Mouse (Mus musculus): ENCODE data around the gene Grap2. TPM values are rescaled to one million over a fixed set of nuclear protein-coding genes. Genes with fewer than 3 reads are reported as not detected.
A peak's percentile ranks its signal among the peaks of the same experiment; 100 is the strongest.

The Grap2 gene
- polyA plus RNA-seq, 1 experiment from 2014 or later, result 0.32 TPM

DNA sequence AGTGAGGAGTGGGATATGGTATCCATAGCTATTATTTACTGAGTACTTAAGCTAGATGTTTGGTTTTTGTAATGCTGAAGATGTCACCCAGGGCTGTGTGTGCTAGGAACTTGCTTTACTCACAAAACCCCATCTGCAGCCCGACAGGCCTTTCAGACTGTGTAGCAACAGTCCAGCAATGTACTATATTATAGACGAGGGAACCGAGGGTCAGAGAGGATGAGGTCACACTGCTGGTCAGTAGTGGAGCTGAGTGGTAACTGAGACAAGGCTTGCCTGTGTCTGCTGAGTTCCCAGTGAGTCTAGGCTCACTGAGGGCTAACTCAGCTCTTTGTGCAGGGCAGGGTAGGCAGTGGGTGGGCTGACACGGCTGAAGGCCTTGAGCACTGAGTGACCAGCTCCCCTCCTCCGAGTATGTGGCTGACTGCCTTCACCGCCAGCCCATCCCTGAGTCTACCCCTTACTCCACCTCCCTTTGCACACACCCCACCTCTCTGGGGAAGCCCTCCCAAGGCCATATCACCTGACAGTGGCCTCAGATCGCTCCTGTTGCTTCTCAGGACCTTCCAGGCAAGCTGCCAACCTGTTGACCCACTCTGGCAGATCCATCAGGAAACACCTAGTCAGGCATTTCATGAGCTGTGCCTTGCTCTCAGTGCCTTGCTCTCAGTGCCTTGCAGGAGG is 108.1 kb downstream of the Grap2 start:
- ATAC-seq (ENCODE audit: low read depth), result no peak
- 69% methylated on average over 7 of the region's 7 CpGs for WGBS
- H3K4me2 ChIP-seq (ENCODE audit: low read depth, low read length), result no peak overlapping the region
- no peak overlapping the region for H3K4me3 ChIP-seq (ENCODE audit: low read depth, low read length)
- H3K9me3 ChIP-seq (ENCODE audit: control insufficient read depth, low read length), result no peaks in the 10 kb centered on the region
- no peak overlapping the region for H3K27ac ChIP-seq (ENCODE audit: low read depth, low read length)
- H3K9ac ChIP-seq (replicated peaks; ENCODE audit: low read depth, low read length), result no peak overlapping the region
- peaks cover 8% of the 10 kb centered on the region for H3K4me1 ChIP-seq (ENCODE audit: control insufficient read depth, insufficient read depth, low read length)
- no peaks in the 10 kb centered on the region for H3K27me3 ChIP-seq (ENCODE audit: control insufficient read depth, insufficient read depth, low read length)
- no peaks in the 10 kb centered on the region for H3K36me3 ChIP-seq (ENCODE audit: control insufficient read depth, insufficient read depth, low read length)

DNA sequence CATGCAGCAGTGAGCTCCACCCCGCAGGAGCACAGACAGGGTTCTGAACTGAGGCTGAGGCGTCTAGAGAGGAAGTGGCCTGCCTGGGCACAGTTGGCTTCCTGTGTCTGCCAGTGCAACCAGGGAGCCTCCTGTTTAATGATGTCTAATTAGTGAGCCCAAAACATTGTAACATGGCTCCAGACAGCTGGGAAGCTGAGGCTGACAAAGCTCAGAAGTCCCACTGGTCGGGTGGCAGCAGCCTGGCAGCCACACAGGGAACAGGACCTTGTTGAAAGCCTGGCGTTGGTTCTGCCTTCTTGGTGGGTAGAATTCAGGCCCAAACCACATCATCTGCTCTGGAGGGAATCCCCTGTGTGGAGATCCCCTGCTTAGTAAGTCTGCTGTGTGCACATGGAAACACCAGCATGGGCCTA is 109.1 kb downstream of the Grap2 start:
- 56% methylated on average over 4 of the region's 4 CpGs for WGBS
- no peak overlapping the region for H3K27ac ChIP-seq (ENCODE audit: low read depth, low read length)
- no peak overlapping the region for H3K4me3 ChIP-seq (ENCODE audit: low read depth, low read length)
- no peaks in the 10 kb centered on the region for H3K27me3 ChIP-seq (ENCODE audit: control insufficient read depth, insufficient read depth, low read length)
- H3K36me3 ChIP-seq (ENCODE audit: control insufficient read depth, insufficient read depth, low read length), result no peaks in the 10 kb centered on the region
- H3K4me2 ChIP-seq (ENCODE audit: low read depth, low read length), result no peak overlapping the region
- H3K9me3 ChIP-seq (ENCODE audit: control insufficient read depth, low read length), result no peaks in the 10 kb centered on the region
- no peak overlapping the region for H3K9ac ChIP-seq (replicated peaks; ENCODE audit: low read depth, low read length)
- peaks cover 15% of the 10 kb centered on the region for H3K4me1 ChIP-seq (ENCODE audit: control insufficient read depth, insufficient read depth, low read length)
- ATAC-seq (ENCODE audit: low read depth), result no peak

DNA sequence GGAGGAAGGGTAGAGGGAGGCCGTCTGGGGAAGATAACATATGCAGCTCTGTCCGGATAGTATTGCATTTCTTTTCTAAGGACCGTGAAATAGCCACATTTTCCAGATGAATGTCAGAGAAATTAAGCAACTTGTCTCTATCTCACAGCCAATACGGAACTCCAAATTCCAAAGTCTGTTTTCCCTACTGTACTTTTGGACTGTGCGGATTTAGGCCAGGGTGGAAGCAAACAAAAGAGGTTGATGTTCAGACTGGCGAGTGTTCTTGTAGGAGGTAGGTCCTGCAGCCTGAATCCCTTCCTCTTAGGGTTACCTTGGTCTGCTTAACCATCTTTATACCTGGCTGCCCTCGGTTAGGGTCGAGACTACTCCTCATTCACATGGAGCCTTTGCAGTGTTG is 109.9 kb downstream of the Grap2 start:
- Histone ChIP-seq H3K4me2 (ENCODE audit: low read depth, low read length) (no peak overlapping the region), H3K4me1 (ENCODE audit: control insufficient read depth, insufficient read depth, low read length) (peaks cover 16% of the 10 kb centered on the region), H3K27ac (ENCODE audit: low read depth, low read length) (no peak overlapping the region), H3K27me3 (ENCODE audit: control insufficient read depth, insufficient read depth, low read length) (no peaks in the 10 kb centered on the region), H3K9ac (replicated peaks; ENCODE audit: low read depth, low read length) (no peak overlapping the region), H3K4me3 (ENCODE audit: low read depth, low read length) (no peak overlapping the region), H3K36me3 (ENCODE audit: control insufficient read depth, insufficient read depth, low read length) (no peaks in the 10 kb centered on the region), H3K9me3 (ENCODE audit: control insufficient read depth, low read length) (no peaks in the 10 kb centered on the region)
- no peak for ATAC-seq (ENCODE audit: low read depth)
- 85% methylated on average over 8 of the region's 8 CpGs for WGBS

DNA sequence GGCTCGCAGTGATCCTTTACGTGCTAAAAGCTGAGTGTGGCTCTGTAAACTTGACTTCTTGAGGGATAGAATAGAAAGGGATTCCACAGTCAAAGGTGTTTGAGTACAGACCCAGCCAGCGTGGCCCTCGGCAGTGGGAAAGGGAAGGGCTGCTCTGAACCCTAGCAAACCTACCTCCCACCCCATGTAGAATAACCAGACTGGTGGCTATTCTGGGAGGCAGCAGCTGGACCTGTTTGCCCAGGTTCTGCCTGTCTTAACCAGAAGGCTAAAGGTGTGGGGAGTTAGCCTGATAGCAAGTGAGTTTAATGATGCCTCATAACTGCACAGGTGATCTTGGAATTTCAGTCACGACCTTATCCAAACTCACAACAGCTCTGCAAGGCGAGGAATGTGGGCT is 110.8 kb downstream of the Grap2 start:
- WGBS, result 87% methylated on average over 6 of the region's 6 CpGs
- H3K4me1 ChIP-seq (ENCODE audit: control insufficient read depth, insufficient read depth, low read length), result peaks cover 16% of the 10 kb centered on the region
- no peaks in the 10 kb centered on the region for H3K36me3 ChIP-seq (ENCODE audit: control insufficient read depth, insufficient read depth, low read length)
- no peak overlapping the region for H3K4me3 ChIP-seq (ENCODE audit: low read depth, low read length)
- no peak overlapping the region for H3K27ac ChIP-seq (ENCODE audit: low read depth, low read length)
- no peak for ATAC-seq (ENCODE audit: low read depth)
- no peak overlapping the region for H3K9ac ChIP-seq (replicated peaks; ENCODE audit: low read depth, low read length)
- H3K9me3 ChIP-seq (ENCODE audit: control insufficient read depth, low read length), result no peaks in the 10 kb centered on the region
- H3K4me2 ChIP-seq (ENCODE audit: low read depth, low read length), result no peak overlapping the region
- no peaks in the 10 kb centered on the region for H3K27me3 ChIP-seq (ENCODE audit: control insufficient read depth, insufficient read depth, low read length)

DNA sequence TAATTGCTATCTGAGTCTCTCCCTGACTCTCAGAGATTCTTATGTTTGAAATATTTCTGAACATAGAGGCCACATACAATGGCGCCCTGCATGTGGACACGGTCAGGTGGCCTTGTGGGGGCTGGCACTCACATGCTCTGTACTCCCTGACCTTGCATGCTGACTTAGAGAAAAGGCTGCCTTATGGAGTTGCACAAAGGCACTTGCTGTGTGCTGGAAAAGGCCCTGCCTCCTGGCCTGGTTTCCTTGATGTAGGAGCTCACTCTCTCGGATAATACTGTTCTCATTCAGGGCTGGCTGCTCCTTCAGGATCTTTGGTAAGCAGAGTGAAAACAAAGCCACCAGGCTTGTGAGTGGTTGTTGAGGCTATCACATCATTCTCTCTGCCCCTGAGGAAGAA is 111.6 kb downstream of the Grap2 start:
- H3K27ac ChIP-seq (ENCODE audit: low read depth, low read length), result peak overlapping the region; percentile 34; the same call in 1 of the 2 replicates
- no peak overlapping the region for H3K4me3 ChIP-seq (ENCODE audit: low read depth, low read length)
- no peaks in the 10 kb centered on the region for H3K9me3 ChIP-seq (ENCODE audit: control insufficient read depth, low read length)
- no peaks in the 10 kb centered on the region for H3K27me3 ChIP-seq (ENCODE audit: control insufficient read depth, insufficient read depth, low read length)
- H3K4me2 ChIP-seq (ENCODE audit: low read depth, low read length), result no peak overlapping the region
- no peaks in the 10 kb centered on the region for H3K36me3 ChIP-seq (ENCODE audit: control insufficient read depth, insufficient read depth, low read length)
- 47% methylated on average over 3 of the region's 3 CpGs for WGBS
- no peak overlapping the region for H3K9ac ChIP-seq (replicated peaks; ENCODE audit: low read depth, low read length)
- ATAC-seq (ENCODE audit: low read depth), result no peak
- H3K4me1 ChIP-seq (ENCODE audit: control insufficient read depth, insufficient read depth, low read length), result peaks cover 16% of the 10 kb centered on the region

DNA sequence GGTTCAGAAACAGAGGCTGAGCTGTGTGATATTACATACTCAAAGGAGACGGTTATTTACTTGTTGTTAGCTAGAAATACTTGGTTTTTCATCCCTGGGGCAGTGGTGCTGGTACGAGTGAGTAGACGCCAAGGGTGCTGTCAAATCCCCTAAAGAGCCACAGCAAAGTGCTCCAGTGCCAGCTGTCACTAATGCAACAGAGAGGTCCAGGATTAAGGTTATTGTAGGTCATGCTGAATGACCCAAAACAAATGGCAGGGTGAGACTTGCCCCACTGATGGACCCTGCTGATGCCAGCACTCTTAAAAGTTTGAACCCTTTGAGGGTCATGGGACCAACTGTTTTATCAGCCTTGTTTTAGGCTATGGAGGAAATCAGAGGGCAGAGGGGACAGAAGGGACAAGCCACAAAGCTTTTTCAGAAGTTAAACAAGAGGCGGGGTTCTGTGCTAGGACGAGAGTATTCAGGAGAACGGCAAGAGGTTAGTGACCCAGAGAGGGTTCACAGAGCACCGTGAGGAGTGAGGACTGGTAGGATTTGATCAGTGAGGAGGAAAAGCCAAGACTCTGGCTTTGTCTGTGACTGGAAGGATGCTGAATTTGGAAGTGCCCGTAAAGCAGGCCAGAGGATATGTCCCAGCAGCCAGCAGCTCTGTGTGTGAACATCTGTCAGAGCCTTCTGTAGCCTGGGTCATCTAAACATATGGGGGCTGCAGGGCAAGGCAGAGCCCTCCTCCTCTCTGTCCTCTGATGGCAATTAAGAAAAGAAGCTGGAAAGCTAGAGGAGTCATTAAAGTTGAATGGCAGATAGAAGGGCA is 112.6 kb downstream of the Grap2 start:
- Histone ChIP-seq H3K4me2 (ENCODE audit: low read depth, low read length) (no peak overlapping the region), H3K9me3 (ENCODE audit: control insufficient read depth, low read length) (no peaks in the 10 kb centered on the region), H3K4me1 (ENCODE audit: control insufficient read depth, insufficient read depth, low read length) (peaks cover 16% of the 10 kb centered on the region), H3K9ac (replicated peaks; ENCODE audit: low read depth, low read length) (no peak overlapping the region), H3K36me3 (ENCODE audit: control insufficient read depth, insufficient read depth, low read length) (no peaks in the 10 kb centered on the region), H3K27ac (ENCODE audit: low read depth, low read length) (no peak overlapping the region), H3K27me3 (ENCODE audit: control insufficient read depth, insufficient read depth, low read length) (no peaks in the 10 kb centered on the region), H3K4me3 (ENCODE audit: low read depth, low read length) (no peak overlapping the region)
- ATAC-seq (ENCODE audit: low read depth), result no peak; the same call in 1 of the 2 replicates
- 18% methylated on average over 8 of the region's 8 CpGs for WGBS

DNA sequence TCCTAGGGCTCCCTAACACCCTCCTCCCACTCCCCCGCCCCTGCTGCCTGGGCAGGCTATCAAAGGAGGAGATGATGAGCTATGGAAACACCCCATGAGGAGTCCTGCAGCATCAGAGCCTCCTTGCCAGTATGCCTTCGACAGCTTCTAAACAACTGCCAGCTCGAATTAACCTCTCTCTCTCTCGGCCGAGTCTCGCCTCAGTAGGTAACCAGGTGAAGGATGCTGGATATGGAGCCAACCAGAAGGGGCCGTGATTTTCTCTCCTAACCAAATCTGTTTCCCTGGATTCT is 113.2 kb downstream of the Grap2 start:
- H3K9ac ChIP-seq (replicated peaks; ENCODE audit: low read depth, low read length), result no peak overlapping the region
- 14% methylated on average over 7 of the region's 7 CpGs for WGBS
- H3K4me1 ChIP-seq (ENCODE audit: control insufficient read depth, insufficient read depth, low read length), result peaks cover 14% of the 10 kb centered on the region
- no peak overlapping the region for H3K27ac ChIP-seq (ENCODE audit: low read depth, low read length)
- no peaks in the 10 kb centered on the region for H3K9me3 ChIP-seq (ENCODE audit: control insufficient read depth, low read length)
- H3K27me3 ChIP-seq (ENCODE audit: control insufficient read depth, insufficient read depth, low read length), result no peaks in the 10 kb centered on the region
- no peak overlapping the region for H3K4me3 ChIP-seq (ENCODE audit: low read depth, low read length)
- ATAC-seq (ENCODE audit: low read depth), result peak; percentile 34; the same call in 1 of the 2 replicates
- no peak overlapping the region for H3K4me2 ChIP-seq (ENCODE audit: low read depth, low read length)
- H3K36me3 ChIP-seq (ENCODE audit: control insufficient read depth, insufficient read depth, low read length), result no peaks in the 10 kb centered on the region

DNA sequence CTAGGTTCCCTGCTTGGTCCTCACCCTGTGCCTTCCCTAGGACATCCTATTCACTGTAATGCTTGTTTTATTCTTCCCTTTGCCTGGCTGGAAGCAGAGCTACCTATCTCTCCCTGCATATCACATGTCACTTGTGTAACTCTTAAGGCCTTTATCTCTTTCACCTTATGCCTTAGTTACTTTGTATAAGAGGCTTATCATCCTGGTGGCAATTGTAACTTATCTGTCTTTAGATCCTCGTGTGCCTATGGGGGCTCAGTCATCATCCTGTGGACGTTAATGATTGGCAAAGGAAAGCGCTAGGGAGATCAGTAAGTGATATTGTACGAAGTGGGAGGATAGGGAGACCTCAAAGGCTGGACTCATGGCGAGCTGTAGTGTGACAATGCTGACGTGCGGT is 116.1 kb downstream of the Grap2 start:
- no peaks in the 10 kb centered on the region for H3K27me3 ChIP-seq (ENCODE audit: control insufficient read depth, insufficient read depth, low read length)
- H3K4me3 ChIP-seq (ENCODE audit: low read depth, low read length), result no peak overlapping the region
- no peak for ATAC-seq (ENCODE audit: low read depth)
- H3K4me2 ChIP-seq (ENCODE audit: low read depth, low read length), result no peak overlapping the region
- no peak overlapping the region for H3K9ac ChIP-seq (replicated peaks; ENCODE audit: low read depth, low read length)
- no peaks in the 10 kb centered on the region for H3K9me3 ChIP-seq (ENCODE audit: control insufficient read depth, low read length)
- peaks cover 12% of the 10 kb centered on the region for H3K4me1 ChIP-seq (ENCODE audit: control insufficient read depth, insufficient read depth, low read length)
- no peaks in the 10 kb centered on the region for H3K36me3 ChIP-seq (ENCODE audit: control insufficient read depth, insufficient read depth, low read length)
- 78% methylated on average over 7 of the region's 7 CpGs for WGBS
- H3K27ac ChIP-seq (ENCODE audit: low read depth, low read length), result no peak overlapping the region

DNA sequence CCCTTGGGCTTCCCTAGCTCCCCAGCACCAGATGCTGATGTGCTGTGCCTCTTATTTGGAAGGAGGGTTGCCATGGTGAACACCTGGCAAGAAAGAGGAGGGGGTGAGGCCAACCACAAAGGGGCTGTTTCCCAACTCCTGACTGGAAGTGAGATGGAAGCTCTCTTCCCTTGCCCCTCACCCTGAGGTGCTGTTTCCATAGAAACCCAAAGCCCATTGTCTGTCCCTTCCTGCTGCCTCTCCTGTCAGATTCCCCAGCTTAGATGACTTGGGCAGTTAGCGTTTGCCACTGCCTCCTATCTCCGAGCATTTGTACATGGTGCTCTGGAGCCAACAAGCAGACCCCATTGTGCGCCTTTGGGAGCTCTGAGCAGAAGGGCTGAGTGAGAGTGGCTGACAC is 121.1 kb downstream of the Grap2 start:
- Histone ChIP-seq H3K4me3 (ENCODE audit: low read depth, low read length) (no peak overlapping the region), H3K36me3 (ENCODE audit: control insufficient read depth, insufficient read depth, low read length) (no peaks in the 10 kb centered on the region), H3K27me3 (ENCODE audit: control insufficient read depth, insufficient read depth, low read length) (no peaks in the 10 kb centered on the region), H3K27ac (ENCODE audit: low read depth, low read length) (no peak overlapping the region), H3K4me2 (ENCODE audit: low read depth, low read length) (no peak overlapping the region), H3K4me1 (ENCODE audit: control insufficient read depth, insufficient read depth, low read length) (peaks cover 10% of the 10 kb centered on the region), H3K9me3 (ENCODE audit: control insufficient read depth, low read length) (no peaks in the 10 kb centered on the region), H3K9ac (replicated peaks; ENCODE audit: low read depth, low read length) (no peak overlapping the region)
- 25% methylated on average over 3 of the region's 3 CpGs for WGBS
- no peak for ATAC-seq (ENCODE audit: low read depth)

All from neural tube, embryonic 14.5 days (tissue).